Mouse (Mus musculus): Measurements from ENCODE around the gene E330034G19Rik. TPM values are rescaled to one million over a fixed set of nuclear protein-coding genes. Genes with fewer than 3 reads are reported as not detected.
"Not testable (repeated sequence)": the region's sequence is repeated elsewhere in the genome, so short reads cannot be mapped to it uniquely, and the experiment has no call there.

The E330034G19Rik gene
- total and polyA plus RNA-seq, 3 experiments, result 0.17 TPM; not detected in 2

GRCm38 (mm10) chr14:24293631-24294030 lies 617 bp downstream of the E330034G19Rik start:
- Histone ChIP-seq H3K27me3 (replicated peaks) (no peaks in the 10 kb centered on the region), H3K9ac (ENCODE audit: insufficient read depth, low read depth) (no peak overlapping the region), H3K9me3 (replicated peaks; ENCODE audit: low read length) (no peaks in the 10 kb centered on the region), H3K27ac (ENCODE audit: insufficient read depth, low read depth) (no peak overlapping the region), H3K4me2 (ENCODE audit: insufficient read depth, low read depth, poor library complexity, severe bottlenecking) (no peak overlapping the region), H3K36me3 (replicated peaks in 1 of 2; ENCODE audit: control insufficient read depth in 1 of 2, insufficient read depth in 1 of 2, low read length in 1 of 2) (no peaks in the 10 kb centered on the region), H3K79me2 (replicated peaks; ENCODE audit: control insufficient read depth, extremely low read depth, insufficient read depth, poor library complexity, severe bottlenecking) (no peaks in the 10 kb centered on the region), H3K4me1 (ENCODE audit: control insufficient read depth in 1 of 2, insufficient read depth in 2 of 2) (peaks cover 0 to 21% of the 10 kb centered on the region in 2 experiments; a peak in 2 of 4 replicates), H3K4me3 (replicated peaks in 1 of 3; ENCODE audit: low read depth in 2 of 3, low read length in 2 of 3, poor library complexity in 1 of 3) (no peak overlapping the region)
- in situ Hi-C loops (cut with MboI; ENCODE audit: low pct_ligation_motif_present, low pct_unique_long_range_greater_than_20kb, low sequenced_read_pairs), result no loop called here
- TF ChIP-seq RCOR1 (conservative IDR thresholded peaks at IDR 0.05; ENCODE audit: low read depth, low read length) (no peak), MAX (IDR thresholded peaks at IDR 0.05; ENCODE audit: low read length) (no peak), SIN3A (IDR thresholded peaks at IDR 0.05; ENCODE audit: low read length) (no peak), SMC3 (IDR thresholded peaks at IDR 0.05; ENCODE audit: low read depth, low read length) (no peak), TCF12 (IDR thresholded peaks at IDR 0.05; ENCODE audit: low read depth, low read length) (no peak), ZC3H11A (IDR thresholded peaks at IDR 0.05; ENCODE audit: low read depth, low read length) (no peak), MYC (IDR thresholded peaks at IDR 0.05; ENCODE audit: low read depth, low read length) (no peak), KAT2A (IDR thresholded peaks at IDR 0.05; ENCODE audit: insufficient replicate concordance, low read length) (no peak)
- no peak for DNase-seq (ENCODE audit: extremely low read depth)
- dilution Hi-C loops (cut with MboI; ENCODE audit: extremely low pct_ligation_motif_present, extremely low pct_unique_long_range_greater_than_20kb, low sequenced_read_pairs), result no loop called here

DNA sequence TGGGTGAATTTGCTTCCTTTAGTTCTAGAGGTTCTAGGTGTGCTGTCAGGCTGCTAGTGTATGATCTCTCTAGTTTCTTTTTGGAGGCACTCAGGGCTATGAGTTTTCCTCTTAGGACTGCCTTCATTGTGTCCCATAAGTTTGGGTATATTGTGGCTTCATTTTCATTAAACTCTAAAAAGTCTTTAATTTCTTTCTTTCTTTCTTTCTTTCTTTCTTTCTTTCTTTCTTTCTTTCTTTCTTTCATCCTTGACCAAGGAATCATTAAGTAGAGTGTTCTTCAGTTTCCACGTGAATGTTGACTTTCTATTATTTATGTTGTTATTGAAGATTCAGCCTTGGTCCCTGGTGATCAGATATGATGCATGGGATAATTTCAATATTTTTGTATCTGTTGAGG lies 9.1 kb downstream of the E330034G19Rik start:
- H3K27ac ChIP-seq (ENCODE audit: insufficient read depth, low read depth); H3K4me2 ChIP-seq (ENCODE audit: insufficient read depth, low read depth, poor library complexity, severe bottlenecking); H3K9ac ChIP-seq (ENCODE audit: insufficient read depth, low read depth); in situ Hi-C loops (cut with MboI; ENCODE audit: low pct_ligation_motif_present, low pct_unique_long_range_greater_than_20kb, low sequenced_read_pairs); H3K27me3 ChIP-seq (replicated peaks); H3K9me3 ChIP-seq (replicated peaks; ENCODE audit: low read length); DNase-seq (ENCODE audit: extremely low read depth); dilution Hi-C loops (cut with MboI; ENCODE audit: extremely low pct_ligation_motif_present, extremely low pct_unique_long_range_greater_than_20kb, low sequenced_read_pairs); H3K4me3 ChIP-seq (replicated peaks in 1 of 3; ENCODE audit: low read depth in 2 of 3, low read length in 2 of 3, poor library complexity in 1 of 3); H3K4me1 ChIP-seq (ENCODE audit: control insufficient read depth in 1 of 2, insufficient read depth in 2 of 2); H3K79me2 ChIP-seq (replicated peaks; ENCODE audit: control insufficient read depth, extremely low read depth, insufficient read depth, poor library complexity, severe bottlenecking); H3K36me3 ChIP-seq (replicated peaks in 1 of 2; ENCODE audit: control insufficient read depth in 1 of 2, insufficient read depth in 1 of 2, low read length in 1 of 2): not testable (repeated sequence)

GRCm38 (mm10) chr14:24306667-24307066 lies 13.7 kb downstream of the E330034G19Rik start:
- TF ChIP-seq POLR2A (IDR thresholded peaks at IDR 0.05; ENCODE audit: low read depth, low read length) (no peak), PAX5 (IDR thresholded peaks at IDR 0.05; ENCODE audit: low read length) (no peak), MAFK (IDR thresholded peaks at IDR 0.05; ENCODE audit: insufficient replicate concordance, low read length) (peak; percentile 61), ELF1 (IDR thresholded peaks at IDR 0.05; ENCODE audit: low read depth, low read length) (no peak), JUN (IDR thresholded peaks at IDR 0.05; ENCODE audit: insufficient read depth, low read depth, low read length) (no peak), SMC3 (IDR thresholded peaks at IDR 0.05; ENCODE audit: low read depth, low read length) (no peak), GABPA (IDR thresholded peaks at IDR 0.05; ENCODE audit: insufficient replicate concordance, low read depth, low read length) (no peak)
- no peak overlapping the region for H3K9ac ChIP-seq (ENCODE audit: insufficient read depth, low read depth)
- no peaks in the 10 kb centered on the region for H3K27me3 ChIP-seq (replicated peaks)
- in situ Hi-C loops (cut with MboI; ENCODE audit: low pct_ligation_motif_present, low pct_unique_long_range_greater_than_20kb, low sequenced_read_pairs), result no loop called here
- H3K9me3 ChIP-seq (replicated peaks; ENCODE audit: low read length), result no peaks in the 10 kb centered on the region
- no peak for DNase-seq (ENCODE audit: extremely low read depth)
- H3K4me3 ChIP-seq (replicated peaks in 1 of 3; ENCODE audit: low read depth in 2 of 3, low read length in 2 of 3, poor library complexity in 1 of 3), result no peak overlapping the region
- no peak overlapping the region for H3K4me2 ChIP-seq (ENCODE audit: insufficient read depth, low read depth, poor library complexity, severe bottlenecking)
- no peak overlapping the region for H3K27ac ChIP-seq (ENCODE audit: insufficient read depth, low read depth)
- dilution Hi-C loops (cut with MboI; ENCODE audit: extremely low pct_ligation_motif_present, extremely low pct_unique_long_range_greater_than_20kb, low sequenced_read_pairs), result no loop called here
- H3K4me1 ChIP-seq (ENCODE audit: control insufficient read depth in 1 of 2, insufficient read depth in 2 of 2), result peaks cover 0 to 4% of the 10 kb centered on the region in 2 experiments; a peak in 1 of 4 replicates
- H3K79me2 ChIP-seq (replicated peaks; ENCODE audit: control insufficient read depth, extremely low read depth, insufficient read depth, poor library complexity, severe bottlenecking), result no peaks in the 10 kb centered on the region
- H3K36me3 ChIP-seq (replicated peaks in 1 of 2; ENCODE audit: control insufficient read depth in 1 of 2, insufficient read depth in 1 of 2, low read length in 1 of 2), result no peaks in the 10 kb centered on the region

All from CH12.LX (cell line).